Mouse (Mus musculus): ENCODE measurements at regions not wholly inside any gene's neighbourhood (a gene's known extent, or its start where the extent isn't known, plus 50 kb on each side); places are given as distances from the start of the nearest gene placed in this dataset.

DNA sequence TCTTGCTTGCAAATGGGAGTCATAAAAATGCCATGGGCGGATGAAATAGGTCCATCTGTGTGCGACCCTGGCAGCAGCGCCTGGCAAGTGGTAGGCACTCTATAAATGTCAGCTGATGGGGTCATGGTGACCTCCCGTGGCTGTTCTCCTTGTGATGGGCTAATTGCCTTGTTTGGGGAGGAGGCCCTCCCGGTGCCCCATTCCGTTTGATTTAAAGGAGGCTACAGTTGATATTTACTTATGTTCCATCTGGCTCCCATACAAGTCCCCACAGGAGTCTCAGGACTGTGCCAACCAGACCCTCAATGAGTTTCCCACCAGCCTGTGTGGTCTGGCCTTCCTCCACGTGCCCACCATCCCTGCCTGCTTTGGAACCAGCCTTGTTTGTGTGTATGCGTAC is 186.7 kb upstream of the Zfp507 start:
- no peak for DNase-seq (ENCODE audit: extremely low spot score, low read depth, low spot score)

DNA sequence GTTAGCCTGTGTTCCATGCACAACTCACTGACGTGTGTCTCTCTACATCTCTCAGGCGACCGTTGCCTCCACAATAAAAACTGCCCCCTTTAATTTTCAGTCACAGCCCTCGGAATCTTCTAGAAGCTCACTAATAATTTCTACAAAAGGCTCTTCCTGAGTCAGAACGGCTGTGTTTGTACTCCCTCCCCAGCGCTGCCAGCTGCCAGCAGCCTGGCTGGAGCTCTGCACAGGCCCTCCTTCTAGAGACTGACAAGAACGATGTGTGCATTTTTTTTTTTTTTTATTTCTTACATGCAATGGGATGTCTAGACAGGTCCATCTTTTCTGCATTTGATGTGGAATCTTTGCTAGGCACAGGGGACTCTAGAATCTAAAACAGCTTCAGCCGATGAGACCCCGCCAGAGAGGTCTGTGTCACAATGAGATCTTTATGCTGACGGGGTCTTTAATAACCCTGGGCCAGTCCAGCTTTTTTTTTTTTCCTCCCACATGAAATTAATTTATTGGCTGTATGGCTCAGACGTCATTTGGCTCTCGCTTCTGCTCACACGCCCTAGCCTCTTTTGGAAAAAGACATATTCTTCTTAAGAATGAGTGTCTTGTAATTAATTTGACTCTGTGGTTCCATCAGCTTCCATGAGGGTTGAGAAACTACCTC is 185.8 kb upstream of the Zfp507 start:
- DNase-seq (ENCODE audit: extremely low spot score, low read depth, low spot score), result no peak

- no peak for DNase-seq (ENCODE audit: extremely low spot score, low read depth, low spot score)
Observed at GRCm38 (mm10) chr7:35977986-35978385, 175.2 kb upstream of the Zfp507 start.

- no peak for DNase-seq (ENCODE audit: extremely low spot score, low read depth, low spot score)
Observed at GRCm38 (mm10) chr7:35958731-35959130, 155.9 kb upstream of the Zfp507 start.

- no peak for DNase-seq (ENCODE audit: extremely low spot score, low read depth, low spot score)
Observed at GRCm38 (mm10) chr7:35958052-35958451, 155.2 kb upstream of the Zfp507 start.

DNA sequence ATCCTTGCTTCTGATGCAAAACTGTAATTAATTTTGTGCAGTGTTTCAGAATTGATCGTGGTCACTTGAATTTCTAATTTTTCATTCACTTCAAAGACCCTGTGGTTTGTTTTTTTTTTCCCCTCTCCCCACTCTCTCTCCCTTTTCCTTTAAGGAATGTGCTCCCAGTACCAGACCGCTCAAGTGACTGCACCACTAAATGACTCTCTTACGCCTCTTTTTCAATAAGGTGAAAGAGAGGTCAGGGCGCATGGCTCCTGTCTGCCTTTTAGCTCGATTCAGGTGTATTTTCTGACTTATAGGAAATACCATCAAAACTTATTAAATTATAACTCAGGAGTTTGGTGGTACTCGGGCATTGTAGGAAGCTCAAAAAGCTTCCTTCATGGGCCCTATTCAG is 146.0 kb upstream of the Zfp507 start:
- DNase-seq (ENCODE audit: extremely low spot score, low read depth, low spot score), result peak; percentile 14

DNA sequence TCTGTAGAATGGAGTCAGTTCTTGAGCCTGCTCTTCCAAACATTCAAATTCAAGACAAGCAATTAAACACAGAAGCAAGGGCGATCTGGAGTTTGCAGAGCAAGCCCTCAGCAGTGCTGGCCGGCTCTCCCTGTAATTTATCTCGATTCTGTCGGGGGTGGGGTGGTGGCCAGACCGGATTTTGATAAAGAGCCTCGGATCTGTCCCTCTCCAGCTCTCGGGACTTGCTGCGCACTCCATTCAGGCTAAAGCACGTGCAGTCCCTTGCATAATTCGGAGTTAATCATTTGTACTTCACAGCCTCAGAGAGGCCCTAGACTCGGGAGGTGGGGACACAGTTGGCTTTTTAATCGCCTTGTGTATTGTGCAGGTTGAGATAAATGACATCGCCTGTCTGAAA is 145.6 kb upstream of the Zfp507 start:
- no peak for DNase-seq (ENCODE audit: extremely low spot score, low read depth, low spot score)

GRCm38 (mm10) chr7:35941086-35941485 is 138.3 kb upstream of the Zfp507 start:
- DNase-seq (ENCODE audit: extremely low spot score, low read depth, low spot score), result no peak

DNA sequence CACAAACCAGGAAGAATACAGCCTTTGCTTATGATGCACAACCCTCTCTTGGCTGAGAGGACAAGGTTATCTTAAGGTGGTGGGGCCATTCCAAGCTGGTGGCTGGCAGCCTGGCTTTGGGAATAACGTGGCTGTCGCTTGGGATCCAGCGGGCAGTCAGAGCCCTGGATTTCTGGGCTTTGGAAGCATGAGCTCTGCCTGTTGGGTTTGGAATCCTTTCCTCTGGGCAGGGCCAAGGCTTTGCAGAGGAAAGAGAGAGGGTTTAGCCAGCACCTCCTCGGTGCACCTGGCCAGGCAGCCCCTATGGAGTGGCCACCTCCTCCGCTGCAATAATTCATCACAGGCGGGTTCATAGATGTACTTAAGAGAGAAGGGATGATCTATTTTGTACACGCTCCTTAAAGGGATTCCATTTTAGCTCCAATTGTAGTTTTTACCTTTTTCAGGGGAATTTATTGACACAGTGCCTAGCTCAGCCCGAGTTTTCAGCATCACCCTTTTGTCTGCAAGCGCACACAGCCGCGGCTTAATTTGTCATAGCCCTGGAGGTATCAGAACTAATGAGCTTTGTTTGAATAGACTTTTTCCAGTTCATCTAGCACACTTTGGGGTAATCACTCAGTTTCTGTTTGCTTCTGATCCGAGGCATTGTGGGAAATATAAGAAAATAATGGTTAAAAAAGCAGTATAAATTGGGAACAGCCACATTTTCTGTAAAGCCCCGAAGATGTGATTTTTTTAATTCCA is 135.5 kb upstream of the Zfp507 start:
- no peak for DNase-seq (ENCODE audit: extremely low spot score, low read depth, low spot score)

GRCm38 (mm10) chr7:35926749-35927148 is 123.9 kb upstream of the Zfp507 start:
- no peak for DNase-seq (ENCODE audit: extremely low spot score, low read depth, low spot score)

DNA sequence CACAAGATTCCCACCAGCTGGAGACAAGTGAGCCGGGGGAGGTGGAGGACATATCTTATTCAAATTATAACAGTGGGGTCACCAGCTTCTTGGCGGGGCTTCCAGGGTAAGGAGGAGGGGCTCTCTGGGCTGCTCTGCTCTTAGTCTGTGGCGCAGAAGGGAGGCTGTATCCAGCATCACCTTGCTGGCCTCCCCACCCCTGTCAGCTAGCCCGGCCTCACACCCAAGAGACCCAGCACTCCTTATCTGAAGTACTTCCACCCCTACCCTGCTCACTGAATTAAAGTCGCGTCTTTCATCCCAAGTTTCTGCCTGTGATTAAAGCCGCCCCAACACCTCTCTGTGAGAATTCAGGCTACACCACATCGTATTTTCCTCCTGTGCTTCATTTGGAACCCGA is 119.8 kb upstream of the Zfp507 start:
- no peak for DNase-seq (ENCODE audit: extremely low spot score, low read depth, low spot score)

GRCm38 (mm10) chr7:35920884-35921283 is 118.1 kb upstream of the Zfp507 start:
- no peak for DNase-seq (ENCODE audit: extremely low spot score, low read depth, low spot score)

DNA sequence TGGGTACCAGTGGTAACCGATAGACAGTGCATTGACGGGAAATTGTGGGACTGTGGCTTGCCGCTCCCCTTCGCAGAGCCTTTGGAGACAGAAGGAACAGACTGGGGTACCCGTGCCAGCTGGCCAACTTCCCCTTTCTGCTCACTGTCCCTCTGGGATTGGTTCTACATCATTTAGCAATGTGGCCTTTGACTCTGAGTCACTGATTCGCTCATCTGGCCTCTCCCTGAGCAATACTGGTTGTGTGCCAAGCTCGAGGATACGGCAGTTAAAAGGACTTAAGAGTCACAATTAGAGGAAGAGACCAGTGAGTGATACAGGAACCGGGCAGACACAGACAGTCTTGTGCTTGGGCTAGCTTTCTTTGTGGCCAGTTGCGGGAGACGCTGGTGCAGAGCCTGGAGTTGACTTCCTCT is 117.4 kb upstream of the Zfp507 start:
- no peak for DNase-seq (ENCODE audit: extremely low spot score, low read depth, low spot score)

GRCm38 (mm10) chr7:35910109-35910706 is 107.4 kb upstream of the Zfp507 start:
- no peak for DNase-seq (ENCODE audit: extremely low spot score, low read depth, low spot score)

GRCm38 (mm10) chr7:35901942-35902381 is 99.2 kb upstream of the Zfp507 start:
- DNase-seq (ENCODE audit: extremely low spot score, low read depth, low spot score), result no peak

DNA sequence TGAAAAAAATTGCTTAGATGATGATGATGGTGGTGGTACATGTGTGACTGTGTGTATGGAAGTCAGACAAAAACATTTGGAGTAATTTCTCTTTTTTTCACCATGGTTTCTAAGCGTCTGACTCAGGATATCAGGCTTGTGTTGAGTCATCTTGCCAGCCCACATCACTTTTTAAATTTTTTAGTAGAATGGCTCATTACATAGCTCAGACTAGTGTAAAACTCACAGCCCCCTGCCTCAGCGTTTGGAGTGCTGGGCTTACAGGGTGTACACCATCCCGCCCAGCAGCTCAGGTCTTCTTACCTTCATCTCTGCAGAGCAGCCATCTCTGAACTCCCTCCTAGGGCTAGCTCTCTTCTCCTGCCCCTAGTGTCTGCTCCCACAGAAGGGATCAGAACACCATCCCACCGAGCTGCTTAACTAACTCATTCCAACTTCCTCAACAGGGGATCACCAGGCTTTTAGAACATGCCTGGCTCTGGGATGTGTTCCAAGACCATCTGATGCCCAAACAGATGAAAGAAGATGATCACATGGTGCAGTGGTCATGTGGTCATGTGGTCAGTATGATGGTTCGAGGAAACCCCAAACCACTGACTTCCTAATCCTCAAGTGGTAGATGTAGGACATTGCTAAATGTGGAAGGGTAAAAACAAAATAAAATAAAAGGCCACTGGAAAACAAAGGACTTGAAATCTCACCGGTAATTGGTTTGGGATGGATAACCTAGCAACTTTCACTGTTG is 96.1 kb upstream of the Zfp507 start:
- no peak for DNase-seq (ENCODE audit: extremely low spot score, low read depth, low spot score)

DNA sequence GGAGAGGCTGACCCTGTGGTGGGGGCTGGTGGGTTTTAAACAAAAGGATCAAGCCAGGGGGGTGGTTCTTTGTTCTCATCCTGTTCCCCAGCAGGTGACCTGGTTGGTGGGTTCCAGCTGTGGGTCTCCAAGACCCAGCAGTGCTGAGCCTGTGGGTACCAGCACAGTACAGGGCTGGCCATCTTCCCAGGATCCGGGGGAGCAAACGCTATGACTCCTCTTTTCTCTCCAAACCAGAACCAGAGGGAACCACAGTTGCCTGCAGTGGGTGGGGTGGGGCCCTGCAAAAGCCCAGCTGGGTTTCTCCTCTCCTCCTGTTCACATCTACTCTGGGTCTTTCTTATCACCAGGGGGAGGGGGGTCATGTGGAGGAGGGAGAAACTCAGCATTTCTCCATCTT is 90.5 kb upstream of the Zfp507 start:
- DNase-seq (ENCODE audit: extremely low spot score, low read depth, low spot score), result no peak

GRCm38 (mm10) chr7:35886051-35886450 is 83.2 kb upstream of the Zfp507 start:
- DNase-seq (ENCODE audit: extremely low spot score, low read depth, low spot score), result no peak

GRCm38 (mm10) chr7:35879755-35880304 is 77.0 kb upstream of the Zfp507 start:
- DNase-seq (ENCODE audit: extremely low spot score, low read depth, low spot score), result peak; percentile 61

DNA sequence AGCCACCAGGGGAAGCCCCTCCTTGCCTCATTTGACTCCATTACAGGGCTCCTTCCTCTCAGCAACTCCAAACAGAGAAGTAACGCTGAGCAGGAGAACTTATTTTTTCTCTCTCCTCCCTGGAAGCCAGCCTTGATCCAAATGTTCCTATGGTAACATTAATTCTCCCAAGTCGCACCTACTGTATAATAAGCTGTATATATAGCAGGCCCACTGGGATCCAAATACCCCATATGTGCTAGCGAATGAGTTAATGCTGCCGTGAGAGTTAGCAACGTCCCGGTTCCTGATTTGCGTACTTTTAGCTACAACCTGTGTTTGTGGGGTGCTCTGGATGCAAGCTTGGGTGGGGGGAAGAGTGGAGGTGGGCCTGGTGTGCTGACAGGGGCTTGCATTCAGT is 75.4 kb upstream of the Zfp507 start:
- no peak for DNase-seq (ENCODE audit: extremely low spot score, low read depth, low spot score)

DNA sequence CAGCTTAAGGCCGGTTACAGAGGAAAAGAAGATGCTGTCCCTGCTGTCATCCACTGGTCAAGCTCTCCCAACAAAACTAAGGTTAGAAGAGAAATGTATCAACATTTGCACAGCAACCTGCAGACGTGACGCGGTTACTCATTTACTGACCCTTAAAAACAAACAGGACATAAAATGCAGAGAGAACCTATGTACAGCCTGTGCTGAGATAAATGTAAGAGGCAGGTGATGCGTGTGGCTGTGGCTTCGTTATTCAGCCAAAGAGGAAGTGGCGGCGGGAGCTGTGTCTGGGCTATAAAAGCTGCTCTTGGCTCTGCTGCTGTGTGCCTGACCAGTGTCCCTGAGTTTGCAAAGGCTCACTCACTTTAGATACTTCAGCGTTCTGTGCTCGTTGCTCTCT is 58.2 kb upstream of the Zfp507 start:
- no peak for DNase-seq (ENCODE audit: extremely low spot score, low read depth, low spot score)
